In genomic region chr1:38866242-38866641, GRCm38 (mm10) we compare ENCODE assay signal across 15 mouse cellular contexts. TPM values are rescaled to one million over a fixed set of nuclear protein-coding genes. Genes with fewer than 3 reads are reported as not detected.
"Had no signal": no experiment of that assay in that cellular context is flagged by ENCODE, and none has a peak within 500 bp of the region (broad histone marks: within the 10 kb centered on the region; RNA-seq: fewer than 3 reads in every experiment).

No protein-coding gene starts in this region.

- ATAC-seq: intestine, embryonic 16.5 days had no signal

- H3K9ac ChIP-seq: liver, embryonic 13.5 days had no signal

- H3K4me1 ChIP-seq: liver, embryonic 13.5 days had no signal

- H3K27me3 ChIP-seq: liver, embryonic 13.5 days had no signal

- H3K9me3 ChIP-seq: liver, embryonic 13.5 days had no signal

- H3K36me3 ChIP-seq: liver, embryonic 13.5 days had no signal

- DNase-seq: kidney, adult 18-20 months; kidney, adult 9 months; kidney, postnatal 25 days; layer of hippocampus, postnatal 36 days; liver, embryonic 13.5 days; lung, adult 2 months; lung, postnatal 14 days; lung, postnatal 4 days; midbrain, embryonic 14.5 days; thymus, adult 2 months; thymus, postnatal 25 days had no signal

- H3K4me2 ChIP-seq: liver, embryonic 13.5 days; midbrain, embryonic 11.5 days had no signal

- H3K27ac ChIP-seq: left cerebral cortex, adult 2 months; liver, embryonic 13.5 days had no signal

- H3K4me3 ChIP-seq: left cerebral cortex, adult 2 months; liver, embryonic 13.5 days had no signal

RNA-seq across cellular contexts. Expression of gene Lonrf2, which starts 29.7 kb away (rescaled TPM):
- total RNA-seq: liver, adult 2 months had no signal
- polyA plus RNA-seq: liver, adult 2 months had no signal
